Mouse (Mus musculus): ENCODE measurements around the gene Smug1. TPM values are rescaled to one million over a fixed set of nuclear protein-coding genes. Genes with fewer than 3 reads are reported as not detected.

Smug1 gene
- polyA plus RNA-seq (2014; fragmentation: Nextera tagmentation; extraction: Ambion mirVana): 19.2 and 28.0 TPM in 2 replicates

DNA sequence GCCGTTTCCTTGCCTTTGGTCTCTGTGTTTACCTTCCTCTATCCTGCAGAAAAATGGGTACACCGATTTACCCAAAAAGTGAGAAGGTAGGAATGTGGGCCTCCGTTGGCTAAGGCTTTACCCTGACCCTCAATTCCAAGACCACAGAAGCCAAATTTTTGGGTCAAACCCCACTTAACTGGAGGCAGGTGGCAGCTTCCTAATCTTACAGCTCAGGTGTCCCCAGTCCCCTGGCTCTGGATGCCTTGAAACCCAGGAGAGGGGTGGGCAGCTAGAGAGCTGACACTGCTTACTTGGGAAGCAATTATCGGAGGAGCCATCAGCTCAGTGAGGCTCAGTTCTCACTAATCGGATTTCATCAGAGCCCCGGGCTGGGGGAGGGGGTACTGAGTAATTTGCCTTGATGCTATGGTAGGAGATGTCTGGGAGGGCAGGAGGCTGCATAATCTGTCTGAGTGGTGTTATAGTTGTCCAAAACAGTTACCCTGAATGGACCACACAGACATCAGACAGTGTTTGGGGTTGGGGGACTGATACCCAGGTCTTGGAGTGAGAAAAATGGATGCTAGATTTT, at the start of gene Smug1:
TSS of gene Smug1 (minus strand) at position 51 of the 574 bp plus-strand sequence.
- Histone ChIP-seq H3K4me1 (ENCODE audit: control insufficient read depth, insufficient read depth, low read length) (peaks cover 60% of the 10 kb centered on the region), H3K9ac (replicated peaks; ENCODE audit: low read depth, low read length) (peak within 1 kb of the TSS; percentile 55; the same call in 1 of the 2 replicates), H3K9me3 (ENCODE audit: control insufficient read depth, low read length) (no peaks in the 10 kb centered on the region), H3K4me2 (ENCODE audit: low read depth, low read length) (peak within 1 kb of the TSS; percentile 95), H3K27me3 (ENCODE audit: control insufficient read depth, insufficient read depth, low read length) (no peaks in the 10 kb centered on the region), H3K36me3 (ENCODE audit: control insufficient read depth, insufficient read depth, low read length) (no peaks in the 10 kb centered on the region), H3K27ac (ENCODE audit: low read depth, low read length) (peak within 1 kb of the TSS; percentile 86), H3K4me3 (ENCODE audit: low read depth, low read length) (peak within 1 kb of the TSS; percentile 10; the same call in 1 of the 2 replicates)
- no peak for ATAC-seq (ENCODE audit: low read depth)
- WGBS: 38% methylated on average over 6 of the region's 6 CpGs

DNA sequence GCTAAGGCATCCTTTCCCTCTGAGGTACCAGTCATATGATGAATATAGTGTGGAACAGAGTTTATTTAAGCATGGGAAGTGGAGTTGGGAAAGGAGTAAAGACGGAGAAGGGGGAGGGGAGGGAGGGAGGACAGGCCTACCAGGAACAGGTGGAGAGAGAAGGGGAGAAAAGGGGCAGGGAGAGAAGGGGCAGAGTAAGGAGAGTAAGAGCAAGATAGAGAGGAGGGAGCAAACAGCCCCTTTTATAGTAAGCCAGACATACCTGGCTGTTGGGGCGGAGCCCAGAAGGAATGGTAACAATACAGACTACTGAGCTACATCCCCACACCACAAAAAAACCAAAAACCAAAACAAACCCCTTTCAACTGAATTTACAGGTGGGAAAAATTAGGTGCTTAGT, 49.2 kb upstream of the Smug1 start:
- peak overlapping the region; percentile 48; the same call in 1 of the 2 replicates for H3K4me2 ChIP-seq (ENCODE audit: low read depth, low read length)
- H3K36me3 ChIP-seq (ENCODE audit: control insufficient read depth, insufficient read depth, low read length): peaks cover 7% of the 10 kb centered on the region
- no peaks in the 10 kb centered on the region for H3K27me3 ChIP-seq (ENCODE audit: control insufficient read depth, insufficient read depth, low read length)
- H3K9me3 ChIP-seq (ENCODE audit: control insufficient read depth, low read length): no peaks in the 10 kb centered on the region
- H3K4me3 ChIP-seq (ENCODE audit: low read depth, low read length): no peak overlapping the region
- ATAC-seq (ENCODE audit: low read depth): no peak
- H3K9ac ChIP-seq (replicated peaks; ENCODE audit: low read depth, low read length): no peak overlapping the region
- peak overlapping the region; percentile 78; the same call in 1 of the 2 replicates for H3K27ac ChIP-seq (ENCODE audit: low read depth, low read length)
- 24% methylated on average over 2 of the region's 2 CpGs for WGBS
- H3K4me1 ChIP-seq (ENCODE audit: control insufficient read depth, insufficient read depth, low read length): peaks cover 15% of the 10 kb centered on the region

DNA sequence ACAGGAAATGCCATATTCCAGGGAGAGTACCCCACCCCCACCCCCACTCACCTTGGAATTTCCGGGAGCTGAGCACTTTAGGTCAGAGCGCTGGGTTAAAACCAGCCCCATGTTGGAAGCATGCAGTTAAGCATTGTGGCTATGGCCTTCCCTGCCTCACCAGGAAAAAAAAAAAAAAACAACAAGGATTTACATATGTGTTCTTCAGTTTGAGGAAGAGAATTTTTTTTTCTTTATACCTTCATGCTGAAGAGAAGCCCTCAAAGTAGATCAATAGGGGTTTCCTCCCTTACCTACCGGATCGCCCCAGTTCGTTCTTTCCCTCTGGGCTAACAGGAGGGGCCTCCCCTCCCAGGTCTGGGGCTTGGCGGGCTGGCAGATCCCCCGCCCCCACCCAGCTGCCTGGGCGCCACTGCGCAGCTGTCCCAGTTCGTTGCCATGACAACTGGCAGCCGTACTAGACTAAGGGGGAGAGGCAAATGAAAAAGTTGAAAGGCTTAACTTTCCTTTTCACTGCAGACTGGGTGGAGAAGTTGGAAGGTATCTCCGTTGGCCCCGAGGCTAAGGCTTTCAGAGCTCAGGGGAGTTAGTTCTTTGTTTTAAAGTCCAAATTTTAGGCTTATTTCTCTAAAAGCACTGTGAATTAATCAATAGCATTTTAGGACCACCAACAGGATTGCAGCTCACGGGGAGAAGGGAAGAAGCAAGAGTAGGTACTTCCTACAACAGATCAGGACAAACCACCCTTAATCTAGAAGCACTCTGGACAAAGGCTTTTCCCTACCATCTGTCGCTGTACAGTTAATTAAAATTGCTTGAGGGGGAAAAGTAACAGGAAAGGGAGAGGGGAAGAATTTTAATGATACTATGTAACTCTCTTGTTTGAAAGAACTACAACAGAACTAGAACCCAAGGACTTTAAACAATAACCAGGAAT, 48.3 kb upstream of the Smug1 start:
- H3K9ac ChIP-seq (replicated peaks; ENCODE audit: low read depth, low read length): peak overlapping the region; percentile 37
- peak overlapping the region; percentile 78 for H3K27ac ChIP-seq (ENCODE audit: low read depth, low read length)
- H3K4me1 ChIP-seq (ENCODE audit: control insufficient read depth, insufficient read depth, low read length): peaks cover 15% of the 10 kb centered on the region
- H3K4me2 ChIP-seq (ENCODE audit: low read depth, low read length): peak overlapping the region; percentile 48
- peak overlapping the region; percentile 34 for H3K4me3 ChIP-seq (ENCODE audit: low read depth, low read length)
- peaks cover 7% of the 10 kb centered on the region for H3K36me3 ChIP-seq (ENCODE audit: control insufficient read depth, insufficient read depth, low read length)
- WGBS: 2% methylated on average over 15 of the region's 15 CpGs
- peak; percentile 95 for ATAC-seq (ENCODE audit: low read depth)
- H3K9me3 ChIP-seq (ENCODE audit: control insufficient read depth, low read length): no peaks in the 10 kb centered on the region
- H3K27me3 ChIP-seq (ENCODE audit: control insufficient read depth, insufficient read depth, low read length): no peaks in the 10 kb centered on the region

DNA sequence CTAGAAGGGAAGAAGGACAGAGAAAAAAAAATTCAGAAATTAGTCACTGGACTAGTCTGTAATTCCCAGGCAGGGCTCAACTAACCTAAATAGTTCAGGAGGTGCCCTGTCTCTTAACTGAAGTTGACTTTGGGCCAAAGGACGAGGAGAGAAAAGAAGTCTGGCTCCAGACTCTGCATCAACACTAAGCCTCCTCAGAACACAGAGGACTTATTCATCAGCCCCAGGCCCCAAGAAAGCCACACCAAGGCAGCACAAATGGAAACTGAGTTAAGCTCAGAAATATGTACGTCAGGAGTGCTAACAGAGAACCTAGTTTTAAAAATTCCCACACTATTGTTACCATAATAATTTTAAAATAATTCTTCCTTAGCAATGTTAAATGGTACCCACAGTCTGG, 47.3 kb upstream of the Smug1 start:
- Histone ChIP-seq H3K27me3 (ENCODE audit: control insufficient read depth, insufficient read depth, low read length) (no peaks in the 10 kb centered on the region), H3K4me1 (ENCODE audit: control insufficient read depth, insufficient read depth, low read length) (peaks cover 15% of the 10 kb centered on the region), H3K4me2 (ENCODE audit: low read depth, low read length) (peak overlapping the region; percentile 36), H3K36me3 (ENCODE audit: control insufficient read depth, insufficient read depth, low read length) (peaks cover 10% of the 10 kb centered on the region), H3K9ac (replicated peaks; ENCODE audit: low read depth, low read length) (no peak overlapping the region; the same call in 1 of the 2 replicates), H3K27ac (ENCODE audit: low read depth, low read length) (peak overlapping the region; percentile 62; the same call in 1 of the 2 replicates), H3K4me3 (ENCODE audit: low read depth, low read length) (peak overlapping the region; percentile 18), H3K9me3 (ENCODE audit: control insufficient read depth, low read length) (no peaks in the 10 kb centered on the region)
- no peak for ATAC-seq (ENCODE audit: low read depth)
- 26% methylated on average over 2 of the region's 2 CpGs for WGBS

DNA sequence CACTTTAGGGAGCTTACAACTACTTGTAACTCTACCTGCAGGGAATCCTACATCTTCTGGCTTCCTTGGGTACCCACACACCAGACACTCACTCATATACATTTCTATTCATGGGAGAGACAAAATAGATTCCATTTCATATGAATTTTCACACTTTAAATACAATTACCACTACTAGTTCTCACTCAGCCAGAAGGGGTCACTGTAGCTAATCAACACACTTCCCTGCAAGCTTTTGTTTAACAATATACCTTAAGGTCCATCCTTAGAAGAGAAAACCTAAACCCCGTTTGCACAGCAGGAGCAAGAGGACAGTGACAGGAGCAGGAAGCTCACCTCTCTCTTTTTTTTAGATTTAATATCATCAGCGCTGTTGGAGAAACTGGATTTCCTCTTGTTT, 38.3 kb upstream of the Smug1 start:
- 66% methylated on average over 2 of the region's 2 CpGs for WGBS
- Histone ChIP-seq H3K4me1 (ENCODE audit: control insufficient read depth, insufficient read depth, low read length) (peaks cover 4% of the 10 kb centered on the region; the same call in 1 of the 2 replicates), H3K27me3 (ENCODE audit: control insufficient read depth, insufficient read depth, low read length) (no peaks in the 10 kb centered on the region), H3K36me3 (ENCODE audit: control insufficient read depth, insufficient read depth, low read length) (peaks cover 22% of the 10 kb centered on the region), H3K4me3 (ENCODE audit: low read depth, low read length) (no peak overlapping the region), H3K9ac (replicated peaks; ENCODE audit: low read depth, low read length) (no peak overlapping the region), H3K27ac (ENCODE audit: low read depth, low read length) (no peak overlapping the region), H3K9me3 (ENCODE audit: control insufficient read depth, low read length) (no peaks in the 10 kb centered on the region), H3K4me2 (ENCODE audit: low read depth, low read length) (no peak overlapping the region)
- ATAC-seq (ENCODE audit: low read depth): no peak

DNA sequence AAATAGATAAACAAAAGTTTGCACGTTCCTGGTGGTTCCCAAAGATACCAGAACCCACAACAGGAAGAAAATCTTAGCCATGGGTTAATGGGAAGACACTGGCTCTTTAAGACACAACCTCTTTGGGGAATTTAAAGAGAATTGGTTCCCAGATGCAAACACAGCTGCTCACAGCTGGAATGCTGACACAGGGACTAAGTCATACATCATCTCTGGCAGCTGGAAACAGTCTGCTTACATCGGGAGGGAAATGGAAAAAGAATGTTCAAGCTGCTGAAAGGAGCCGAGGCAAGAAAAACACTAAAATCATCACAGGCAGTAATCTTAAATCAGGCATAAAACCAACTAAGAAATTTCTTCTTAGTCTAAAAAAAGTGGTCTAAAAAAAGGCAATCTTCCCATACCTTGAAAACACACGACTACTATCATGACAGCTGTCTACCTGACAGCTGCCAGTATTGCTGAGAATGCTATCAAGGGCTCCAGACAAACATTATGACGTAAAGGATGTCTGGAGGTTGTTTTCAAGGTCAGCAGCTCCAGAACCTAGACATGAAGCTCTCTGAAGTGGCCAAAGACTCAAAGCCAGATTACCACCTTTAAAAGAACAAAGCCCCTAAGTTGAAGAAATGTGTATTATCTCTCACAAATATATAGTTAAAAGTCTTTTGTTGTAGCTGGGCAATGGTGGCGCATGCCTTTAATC, 35.3 kb upstream of the Smug1 start:
- no peak for ATAC-seq (ENCODE audit: low read depth)
- Histone ChIP-seq H3K9me3 (ENCODE audit: control insufficient read depth, low read length) (no peaks in the 10 kb centered on the region), H3K4me3 (ENCODE audit: low read depth, low read length) (no peak overlapping the region), H3K27ac (ENCODE audit: low read depth, low read length) (peak overlapping the region; percentile 52; the same call in 1 of the 2 replicates), H3K4me2 (ENCODE audit: low read depth, low read length) (no peak overlapping the region), H3K27me3 (ENCODE audit: control insufficient read depth, insufficient read depth, low read length) (no peaks in the 10 kb centered on the region), H3K4me1 (ENCODE audit: control insufficient read depth, insufficient read depth, low read length) (peaks cover 4% of the 10 kb centered on the region; the same call in 1 of the 2 replicates), H3K36me3 (ENCODE audit: control insufficient read depth, insufficient read depth, low read length) (peaks cover 38% of the 10 kb centered on the region), H3K9ac (replicated peaks; ENCODE audit: low read depth, low read length) (no peak overlapping the region)
- WGBS: 47% methylated on average over 6 of the region's 6 CpGs

DNA sequence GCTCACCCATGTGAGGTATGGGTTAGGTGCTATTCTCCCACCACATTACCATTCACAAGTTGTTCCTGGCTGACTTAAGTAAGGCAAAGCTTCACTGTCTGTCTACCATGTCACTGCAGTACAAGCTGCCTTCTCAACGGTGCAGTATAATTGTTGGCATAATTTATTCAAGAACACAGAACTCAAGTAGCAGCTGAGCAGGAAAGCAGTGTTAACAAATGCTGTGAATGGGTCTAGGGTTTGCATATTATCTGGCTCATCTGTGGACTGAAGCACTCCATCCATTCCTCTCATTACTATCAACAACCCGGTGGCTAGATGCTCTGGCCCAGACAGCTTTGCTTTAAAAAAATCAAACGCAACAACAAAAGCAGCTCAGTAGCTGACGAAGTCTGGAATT, 30.9 kb upstream of the Smug1 start:
- WGBS: 85% methylated on average over 4 of the region's 4 CpGs
- peaks cover 33% of the 10 kb centered on the region for H3K36me3 ChIP-seq (ENCODE audit: control insufficient read depth, insufficient read depth, low read length)
- ATAC-seq (ENCODE audit: low read depth): no peak
- H3K4me1 ChIP-seq (ENCODE audit: control insufficient read depth, insufficient read depth, low read length): peaks cover 4% of the 10 kb centered on the region; the same call in 1 of the 2 replicates
- H3K4me2 ChIP-seq (ENCODE audit: low read depth, low read length): no peak overlapping the region
- H3K9me3 ChIP-seq (ENCODE audit: control insufficient read depth, low read length): no peaks in the 10 kb centered on the region
- no peak overlapping the region for H3K9ac ChIP-seq (replicated peaks; ENCODE audit: low read depth, low read length)
- no peaks in the 10 kb centered on the region for H3K27me3 ChIP-seq (ENCODE audit: control insufficient read depth, insufficient read depth, low read length)
- no peak overlapping the region for H3K27ac ChIP-seq (ENCODE audit: low read depth, low read length)
- H3K4me3 ChIP-seq (ENCODE audit: low read depth, low read length): no peak overlapping the region

DNA sequence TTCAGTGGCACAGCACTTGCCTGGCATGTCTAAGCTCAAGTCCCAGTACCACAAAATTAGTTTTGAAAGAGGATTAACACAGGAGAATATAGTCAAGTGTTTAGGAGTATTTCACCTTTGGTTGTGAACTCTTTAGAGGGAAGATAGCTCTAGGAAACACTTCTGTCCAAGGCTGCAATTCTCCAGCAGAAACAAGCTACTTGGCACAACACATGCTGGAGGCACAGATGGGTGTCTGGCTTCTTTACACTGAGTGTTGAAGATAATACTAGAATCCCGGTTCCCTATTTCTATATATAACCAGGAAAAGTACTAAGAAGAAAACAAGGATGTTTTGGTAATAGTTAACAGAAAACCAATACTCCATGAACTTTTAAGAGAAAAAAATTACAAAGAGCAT, 29.9 kb upstream of the Smug1 start:
- no peaks in the 10 kb centered on the region for H3K9me3 ChIP-seq (ENCODE audit: control insufficient read depth, low read length)
- H3K9ac ChIP-seq (replicated peaks; ENCODE audit: low read depth, low read length): no peak overlapping the region
- no peak overlapping the region for H3K27ac ChIP-seq (ENCODE audit: low read depth, low read length)
- H3K27me3 ChIP-seq (ENCODE audit: control insufficient read depth, insufficient read depth, low read length): no peaks in the 10 kb centered on the region
- H3K36me3 ChIP-seq (ENCODE audit: control insufficient read depth, insufficient read depth, low read length): peaks cover 38% of the 10 kb centered on the region
- no peaks in the 10 kb centered on the region for H3K4me1 ChIP-seq (ENCODE audit: control insufficient read depth, insufficient read depth, low read length)
- no peak for ATAC-seq (ENCODE audit: low read depth)
- WGBS: 92% methylated on average over 1 of the region's 1 CpGs
- no peak overlapping the region for H3K4me3 ChIP-seq (ENCODE audit: low read depth, low read length)
- no peak overlapping the region for H3K4me2 ChIP-seq (ENCODE audit: low read depth, low read length)
